Mouse (Mus musculus) adrenal gland, postnatal 4 days (tissue): ENCODE measurements around the gene Cacna1e. TPM values are rescaled to one million over a fixed set of nuclear protein-coding genes. Genes with fewer than 3 reads are reported as not detected.

ENCODE experiments used
- DNase-seq, 2 experiments: peaks; one replicate each; pipeline ENCODE4 v3.0.0; 2021 to 2022; ENCODE audit warnings: low spot score in 2 of 2, mixed read lengths in 2 of 2
- total RNA-seq, 2 experiments: library from RNA; stranded (reverse); gene quantifications; 2 replicates each; pipeline ENCODE4 v1.2.3; 2021

Cacna1e gene
- total RNA-seq, 2 experiments from 2014 or later = 2.6 to 2.9 TPM

DNA sequence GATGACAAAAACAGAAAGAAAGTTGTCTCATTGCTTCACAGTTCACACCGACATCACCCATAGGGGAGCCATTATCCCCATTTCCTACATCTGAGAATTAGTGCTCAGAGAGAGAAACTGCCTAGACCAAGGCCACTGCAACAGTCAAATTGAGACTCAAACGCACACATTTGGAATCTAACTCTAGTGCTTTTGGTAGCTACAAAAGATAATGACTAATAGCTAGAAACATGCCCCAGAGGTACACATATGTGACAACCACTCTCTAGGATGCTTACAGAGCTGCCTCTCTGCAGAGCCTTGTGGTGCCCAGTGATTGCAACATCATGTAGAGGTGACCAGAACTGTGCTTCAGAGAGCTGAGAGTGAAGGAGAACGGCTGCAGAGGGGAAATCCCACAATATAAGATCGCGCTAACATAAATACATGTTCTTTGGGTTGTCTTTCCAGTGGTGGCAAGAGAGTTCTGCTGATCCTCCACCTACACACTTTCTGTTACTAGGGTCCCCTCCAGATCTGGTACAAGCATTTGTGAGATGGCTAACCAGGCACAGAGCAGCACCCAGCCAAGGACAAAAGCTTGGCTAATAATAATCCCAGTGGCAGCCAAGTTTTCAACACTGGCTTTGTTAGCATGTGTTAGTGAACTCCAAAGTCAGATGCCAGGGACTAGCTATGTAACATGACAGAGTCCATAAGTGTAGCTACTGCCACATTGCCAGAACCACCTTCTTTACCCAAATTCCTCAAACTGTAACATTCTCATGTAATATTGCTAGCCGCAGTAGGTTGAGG is 237.9 kb downstream of the Cacna1e start:
- no peak for DNase-seq

DNA sequence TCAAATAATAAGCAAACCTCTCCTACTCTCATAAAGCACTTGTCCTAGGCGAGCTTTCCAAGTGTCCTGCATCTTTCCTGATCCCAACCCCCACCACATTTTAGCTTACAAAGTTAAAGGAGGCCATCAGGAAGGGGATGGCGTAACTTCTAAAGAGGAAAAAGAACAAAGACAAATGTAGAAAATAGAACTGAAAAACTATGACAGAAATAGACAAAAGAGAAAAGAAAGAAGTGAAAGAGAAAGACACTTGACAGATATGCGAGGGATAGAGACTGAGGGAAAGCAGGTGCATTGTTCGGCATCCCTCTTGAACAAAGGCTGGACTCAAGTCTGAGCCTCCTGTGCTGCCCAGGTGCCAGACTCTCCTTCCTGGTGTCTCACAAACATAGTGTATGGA is 246.5 kb downstream of the Cacna1e start:
- DNase-seq = no peak

DNA sequence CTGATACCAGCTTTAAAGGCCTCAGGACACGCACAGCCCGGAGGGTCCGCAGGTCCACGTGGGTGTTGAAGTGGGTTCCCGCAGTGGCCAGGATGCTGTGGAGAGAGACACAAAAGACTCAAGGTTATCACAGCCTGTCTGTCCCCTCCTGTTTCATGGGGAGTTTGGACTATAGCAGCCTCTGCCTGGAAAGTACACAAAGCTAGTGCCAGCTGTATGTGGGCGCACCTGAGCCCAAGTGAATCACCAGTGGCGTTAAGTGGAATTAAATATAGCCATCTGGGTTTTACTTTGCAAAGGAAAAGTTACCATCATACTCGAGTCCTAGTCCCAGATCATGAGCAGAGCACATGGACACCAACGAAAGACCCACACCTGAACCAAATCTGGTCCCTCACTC is 248.5 kb downstream of the Cacna1e start:
- no peak for DNase-seq

- DNase-seq = no peak
Measured at GRCm38 (mm10) chr1:154632886-154633285, 251.4 kb downstream of the Cacna1e start.

DNA sequence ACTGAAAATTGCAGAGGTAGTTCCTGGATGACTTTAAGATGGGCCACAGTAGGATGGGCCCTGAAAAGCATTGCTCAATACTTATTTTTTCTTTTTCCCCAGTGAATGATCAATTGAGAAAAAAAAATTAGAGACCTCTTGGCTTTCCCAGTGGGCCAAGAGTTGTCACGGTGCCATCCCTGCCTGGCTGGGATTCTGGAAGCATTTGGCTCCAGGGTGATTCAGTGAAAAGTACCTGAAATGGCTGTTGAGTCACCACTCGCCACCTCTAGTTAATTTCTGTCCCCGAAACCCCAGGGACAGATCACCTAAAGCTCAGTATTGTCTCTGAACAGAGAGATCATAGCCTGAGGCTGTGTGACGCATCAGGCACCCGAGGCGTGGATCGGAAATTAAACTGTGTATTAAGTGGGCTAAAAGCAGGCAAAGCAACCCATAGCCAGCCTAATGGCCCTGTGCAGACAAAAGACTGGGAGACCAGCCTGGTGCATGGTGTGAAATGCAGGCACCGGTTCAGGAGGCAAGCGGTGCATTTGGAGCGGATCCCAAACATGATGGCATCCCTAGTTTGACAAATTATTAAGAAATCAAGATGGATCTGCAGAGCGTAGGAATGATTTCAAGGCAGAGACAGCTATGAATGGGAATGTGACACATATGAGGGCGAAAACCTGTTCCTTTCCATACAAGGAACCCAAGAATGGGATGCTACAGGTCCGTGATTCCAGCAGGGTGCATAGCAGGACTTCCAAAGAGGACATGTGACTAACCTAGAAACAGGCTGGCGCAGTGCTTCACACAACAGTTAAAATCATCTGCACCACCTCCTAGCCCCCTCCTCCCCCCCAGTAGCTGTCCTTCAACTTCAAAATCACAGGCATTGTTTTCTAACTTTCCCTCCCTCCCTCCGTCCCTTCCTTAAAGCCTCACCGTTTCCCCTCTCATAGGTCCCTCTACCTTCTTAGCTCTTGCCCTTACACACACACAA is 261.3 kb downstream of the Cacna1e start:
- no peak for DNase-seq

DNA sequence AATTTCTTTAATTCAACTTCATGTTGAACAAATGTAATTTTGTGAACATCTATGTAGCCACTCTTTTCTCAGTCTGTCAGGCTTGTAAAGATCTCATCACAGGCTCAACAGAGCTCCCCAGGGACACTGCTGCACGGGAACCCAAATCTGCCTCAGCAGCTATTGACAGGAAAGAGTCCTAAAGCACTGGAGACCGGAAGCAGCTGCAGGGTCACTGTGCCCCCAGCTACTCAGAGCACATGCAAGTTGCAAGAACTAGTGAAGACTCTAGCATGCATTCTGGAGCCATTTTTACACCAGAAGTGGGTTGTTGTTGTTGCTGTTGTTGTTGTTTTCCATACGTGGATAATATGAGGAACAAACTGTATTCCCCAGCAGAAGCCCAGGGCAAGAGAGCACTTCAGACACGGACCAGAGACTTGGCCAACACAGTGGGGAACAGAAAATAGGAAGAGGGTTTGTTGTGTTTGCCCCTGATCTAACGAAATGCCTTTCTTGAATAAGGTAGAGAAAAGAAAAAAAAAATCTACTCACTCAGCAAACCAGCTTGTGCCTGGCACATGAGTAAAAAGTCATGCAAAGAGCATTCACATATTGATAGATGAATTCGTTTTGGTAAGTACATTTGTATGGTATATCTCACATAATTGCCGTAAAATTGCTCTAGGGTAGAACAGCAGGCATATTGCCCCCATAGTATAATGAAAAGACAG is 266.4 kb downstream of the Cacna1e start:
- no peak for DNase-seq

DNA sequence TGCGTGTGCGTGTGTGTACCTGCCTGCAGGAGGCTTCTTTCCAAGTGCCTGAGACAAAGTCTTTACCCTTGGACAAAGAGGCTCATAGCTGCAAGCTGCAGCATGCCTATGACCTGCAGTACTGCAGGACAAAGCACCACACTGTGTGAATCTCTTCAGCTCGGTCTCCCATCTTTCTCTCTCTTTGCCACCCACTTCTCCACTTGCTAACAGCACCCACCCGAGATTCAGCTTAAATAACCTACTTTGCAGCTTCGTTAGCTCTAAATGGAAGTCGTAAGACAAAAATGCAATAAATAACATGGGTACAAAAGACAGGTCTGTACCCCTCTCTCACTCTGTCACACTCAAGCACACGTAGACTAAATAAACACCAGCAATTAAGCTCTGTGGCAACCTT is 268.5 kb downstream of the Cacna1e start:
- DNase-seq = no peak

GRCm38 (mm10) chr1:154608516-154608915 is 275.8 kb downstream of the Cacna1e start:
- DNase-seq = no peak

DNA sequence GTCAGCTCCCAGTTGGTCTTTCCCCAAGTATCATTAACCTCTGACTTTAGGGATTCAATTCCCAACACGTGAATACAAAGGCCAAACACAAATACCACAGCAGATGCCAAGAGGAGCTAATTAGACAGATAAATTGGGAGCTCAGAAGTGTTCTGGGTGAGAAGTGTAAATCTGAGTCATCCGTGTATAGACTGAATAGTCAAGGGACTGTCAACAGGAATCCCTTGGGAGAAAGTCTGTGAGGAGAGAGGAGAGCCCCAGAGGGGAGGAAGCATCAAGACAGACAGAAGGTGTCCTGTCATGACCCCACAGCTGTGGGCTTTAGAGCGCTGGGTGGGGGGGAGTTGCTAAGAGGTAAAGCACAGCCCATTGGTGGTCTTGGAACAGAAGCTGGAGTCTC is 276.9 kb downstream of the Cacna1e start:
- no peak for DNase-seq

DNA sequence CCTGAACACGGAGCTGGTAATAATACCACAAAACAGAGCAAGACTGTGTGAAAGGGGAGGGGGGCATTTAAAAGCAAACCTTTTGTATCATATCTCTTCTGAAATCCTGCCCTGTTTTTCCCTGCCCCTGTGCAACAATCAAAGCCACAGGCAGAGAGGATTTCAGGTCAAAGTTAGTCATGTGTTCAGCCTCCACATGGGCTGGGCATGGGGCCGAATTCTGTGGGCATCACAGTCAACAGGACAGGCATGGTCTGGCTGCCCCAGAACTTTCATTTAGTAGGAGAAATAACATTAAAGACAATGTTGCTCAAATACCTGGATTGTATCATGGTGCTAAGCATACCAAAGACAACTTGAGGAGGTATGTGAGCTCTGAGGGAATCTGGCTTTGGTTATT is 278.7 kb downstream of the Cacna1e start:
- no peak for DNase-seq

DNA sequence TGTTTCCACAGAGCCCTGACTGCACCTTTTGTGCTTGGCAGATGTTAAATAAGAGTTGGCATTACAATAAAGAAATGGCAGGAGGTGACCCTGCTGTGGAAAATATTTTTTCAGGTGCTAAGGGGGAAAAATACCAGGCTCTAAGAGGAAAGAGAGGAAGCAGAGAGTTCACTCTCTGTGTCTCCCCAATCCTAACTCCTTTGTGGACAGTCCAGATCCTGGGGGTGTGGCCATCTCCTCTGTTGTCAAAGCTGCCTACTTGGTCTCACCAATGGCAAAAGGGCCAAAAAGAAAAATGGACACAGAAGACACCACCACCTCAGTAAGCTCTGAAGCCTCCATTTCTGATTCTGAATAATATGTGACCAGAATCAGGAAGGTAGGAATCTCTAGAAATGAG is 280.5 kb downstream of the Cacna1e start:
- DNase-seq = no peak

- DNase-seq = no peak
Measured at GRCm38 (mm10) chr1:154602531-154602930, 281.8 kb downstream of the Cacna1e start.

- DNase-seq = no peak
Measured at GRCm38 (mm10) chr1:154582516-154582915, 301.8 kb downstream of the Cacna1e start.

DNA sequence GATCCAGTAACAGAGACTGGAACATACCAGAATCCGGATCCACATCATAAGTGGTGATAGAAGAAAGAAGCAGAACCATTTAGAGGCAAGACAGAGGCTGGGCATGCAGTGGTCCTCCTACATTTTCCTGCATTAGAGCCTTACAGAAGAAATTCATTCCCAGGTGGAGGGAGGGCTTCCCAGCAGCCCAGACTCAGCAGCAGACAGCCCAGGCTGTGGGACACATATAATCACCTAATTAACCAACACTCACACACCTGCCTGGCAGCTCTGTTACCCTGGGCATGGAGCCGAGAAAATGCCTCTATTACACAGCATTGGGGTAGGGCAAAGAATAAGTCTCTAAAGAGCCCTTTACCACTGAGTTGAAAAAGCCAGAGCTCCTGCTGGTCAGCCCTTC is 304.4 kb downstream of the Cacna1e start:
- no peak for DNase-seq

GRCm38 (mm10) chr1:154578748-154579147 is 305.6 kb downstream of the Cacna1e start:
- no peak for DNase-seq

GRCm38 (mm10) chr1:154576418-154576817 is 307.9 kb downstream of the Cacna1e start:
- no peak for DNase-seq

DNA sequence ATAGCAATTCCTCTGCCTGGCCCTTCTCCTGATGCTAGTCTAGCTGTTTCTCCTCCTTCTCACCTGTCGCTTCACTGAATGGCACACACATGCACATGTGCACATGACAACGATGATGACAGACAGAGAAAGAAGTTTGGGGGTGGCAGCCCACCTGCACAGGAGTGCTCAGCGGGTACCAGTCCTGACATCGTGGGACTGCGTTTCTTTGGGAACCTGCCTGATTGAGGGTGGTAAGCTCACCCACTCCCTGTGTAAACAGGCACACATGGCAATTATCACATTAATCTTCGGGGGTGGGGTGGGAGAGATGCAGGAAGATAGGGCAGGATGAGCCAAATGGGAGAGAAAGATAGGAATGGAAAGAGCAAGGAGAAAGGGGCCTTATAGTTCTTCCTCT is 318.3 kb downstream of the Cacna1e start:
- DNase-seq = no peak

- DNase-seq = no peak
Measured at GRCm38 (mm10) chr1:154555811-154556210, 328.5 kb downstream of the Cacna1e start.

DNA sequence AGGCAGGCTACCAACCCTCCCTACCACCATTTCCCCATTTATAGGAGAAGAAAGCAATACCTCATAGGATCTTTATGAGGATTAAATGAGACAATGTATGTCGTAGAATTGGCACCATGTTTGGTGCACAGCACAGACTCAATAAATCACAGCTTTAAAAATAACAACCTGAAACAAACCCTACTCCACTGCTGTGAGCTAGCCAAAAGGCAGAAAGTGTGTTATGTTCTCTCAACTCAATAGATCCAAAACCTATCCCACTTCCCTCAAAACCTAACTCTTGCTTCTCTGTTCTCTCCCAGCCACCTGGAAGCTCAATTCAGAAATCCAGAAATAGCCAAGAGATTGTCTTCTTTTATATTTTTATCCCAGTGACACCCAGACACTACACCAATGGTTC is 331.2 kb downstream of the Cacna1e start:
- DNase-seq = no peak

GRCm38 (mm10) chr1:154537445-154537844 is 346.9 kb downstream of the Cacna1e start:
- no peak for DNase-seq

GRCm38 (mm10) chr1:154536763-154537162 is 347.5 kb downstream of the Cacna1e start:
- no peak for DNase-seq
